Mouse (Mus musculus) small intestine, adult 2 months (tissue): ENCODE data around the gene Cenpa. TPM values are rescaled to one million over a fixed set of nuclear protein-coding genes. Genes with fewer than 3 reads are reported as not detected.

Experiments used
- H3K27ac ChIP-seq: fragments of 200-500 bp; 2 replicates; pipeline ENCODE4 v1.5.1; 2012; ENCODE audit warnings: low read depth, low read length, control low read depth, inconsistent platforms; ENCODE audit not compliant: insufficient read depth
- H3K27me3 ChIP-seq: fragments of 200-500 bp; 2 replicates; pipeline ENCODE4 v1.6.1; 2012; ENCODE audit warnings: mild to moderate bottlenecking, moderate library complexity, low read length, inconsistent platforms; ENCODE audit not compliant: control insufficient read depth, insufficient read depth
- H3K36me3 ChIP-seq: fragments of 200-500 bp; 2 replicates; pipeline ENCODE4 v1.6.1; 2012; ENCODE audit warnings: mild to moderate bottlenecking, low read length, control low read depth, inconsistent platforms; ENCODE audit not compliant: control insufficient read depth, insufficient read depth
- H3K4me1 ChIP-seq: fragments of 200-500 bp; 2 replicates; pipeline ENCODE4 v1.6.1; 2012; ENCODE audit warnings: low read length, inconsistent platforms, mixed read lengths; ENCODE audit not compliant: control insufficient read depth, insufficient read depth, insufficient read length
- H3K4me3 ChIP-seq: fragments of 200-500 bp; 2 replicates; pipeline ENCODE4 v1.5.1; 2012; ENCODE audit warnings: low read depth, mild to moderate bottlenecking, control low read depth, inconsistent platforms, low read length, moderate library complexity
- CTCF ChIP-seq: fragments of 200-500 bp; IDR thresholded peaks from 2 replicates; pipeline ENCODE4 v1.5.1; 2012; ENCODE audit warnings: low read depth, mild to moderate bottlenecking, control low read depth, inconsistent platforms, low read length, moderate library complexity, mixed read lengths; ENCODE audit not compliant: insufficient replicate concordance, insufficient read length; ENCODE audit errors: extremely low read depth
- POLR2A ChIP-seq: fragments of 200-500 bp; IDR thresholded peaks from 2 replicates; pipeline ENCODE4 v1.6.1; 2012; ENCODE audit warnings: low read depth, mild to moderate bottlenecking, control low read depth, inconsistent platforms, low read length, moderate library complexity
- WGBS: fragments of 180-500 bp; shearing (Covaris S2); methylation state at CpG from one replicate; pipeline ENCODE4 v1.1.7; 2018; 5-methylcytosine and 5-hydroxymethylcytosine counted together
- polyA plus RNA-seq: library from polyadenylated mRNA; depleted of rRNA; stranded (reverse); fragments of >200 nt; gene quantifications from 2 replicates; pipeline ENCODE4 v1.2.3, GENCODE M21; 2012

Cenpa gene
- polyA plus RNA-seq, 1 experiment: 33.0 TPM

GRCm38 (mm10) chr5:30701866-30702265 is 35.3 kb downstream of the Cenpa start:
- no peak overlapping the region for H3K27ac ChIP-seq
- WGBS: 51% methylated on average over 3 of the region's 3 CpGs
- H3K4me1 ChIP-seq: no peaks in the 10 kb centered on the region
- H3K4me3 ChIP-seq: no peak overlapping the region
- H3K36me3 ChIP-seq: no peaks in the 10 kb centered on the region
- H3K27me3 ChIP-seq: peaks cover 3% of the 10 kb centered on the region; the same call in 1 of the 2 replicates
- TF ChIP-seq POLR2A (no peak), CTCF (no peak)

- Histone ChIP-seq H3K27ac (no peak overlapping the region), H3K4me1 (peaks cover 20% of the 10 kb centered on the region), H3K27me3 (peaks cover 32% of the 10 kb centered on the region), H3K36me3 (no peaks in the 10 kb centered on the region), H3K4me3 (no peak overlapping the region)
- peak; percentile 88; the same call in 1 of the 2 replicates for TF ChIP-seq CTCF
- no peak for TF ChIP-seq POLR2A
- 7% methylated on average over 13 of the region's 13 CpGs for WGBS
Observed at GRCm38 (mm10) chr5:30709744-30710383, 43.3 kb downstream of the Cenpa start.

- Histone ChIP-seq H3K27me3 (peaks cover 35% of the 10 kb centered on the region), H3K36me3 (no peaks in the 10 kb centered on the region), H3K27ac (no peak overlapping the region), H3K4me1 (peaks cover 20% of the 10 kb centered on the region), H3K4me3 (no peak overlapping the region)
- 34% methylated on average over 8 of the region's 8 CpGs for WGBS
- TF ChIP-seq CTCF (no peak), POLR2A (no peak)
Observed at GRCm38 (mm10) chr5:30710486-30710885, 43.9 kb downstream of the Cenpa start.

- Histone ChIP-seq H3K27ac (no peak within 1 kb of the TSS), H3K36me3 (no peaks in the 10 kb centered on the region), H3K4me1 (peaks cover 20% of the 10 kb centered on the region), H3K4me3 (peak within 1 kb of the TSS; percentile 60), H3K27me3 (peaks cover 35% of the 10 kb centered on the region)
- 2% methylated on average over 68 of the region's 71 CpGs for WGBS
- no peak for TF ChIP-seq CTCF
- no peak for TF ChIP-seq POLR2A
Observed at GRCm38 (mm10) chr5:30711147-30712001, 44.8 kb downstream of the Cenpa start, which contains the start of gene Dpysl5. TSS of gene Dpysl5 (plus strand) at chr5:30711564.

- H3K4me1 ChIP-seq: peaks cover 20% of the 10 kb centered on the region
- no peak overlapping the region for H3K27ac ChIP-seq
- TF ChIP-seq CTCF (no peak), POLR2A (no peak)
- H3K36me3 ChIP-seq: no peaks in the 10 kb centered on the region
- H3K27me3 ChIP-seq: peaks cover 35% of the 10 kb centered on the region
- H3K4me3 ChIP-seq: peak overlapping the region; percentile 60
- 1% methylated on average over 14 of the region's 14 CpGs for WGBS
Observed at GRCm38 (mm10) chr5:30712002-30712390, 45.4 kb downstream of the Cenpa start.

- H3K4me3 ChIP-seq: peak overlapping the region; percentile 60
Observed at GRCm38 (mm10) chr5:30712441-30713298, 46.1 kb downstream of the Cenpa start.

More at GRCm38 (mm10) chr5:30712441-30713298, 46.1 kb downstream of the Cenpa start:
- no peak overlapping the region for H3K27ac ChIP-seq
- 2% methylated on average over 43 of the region's 43 CpGs for WGBS
- H3K27me3 ChIP-seq: peaks cover 35% of the 10 kb centered on the region
- peaks cover 20% of the 10 kb centered on the region for H3K4me1 ChIP-seq
- TF ChIP-seq POLR2A (no peak), CTCF (no peak)
- no peaks in the 10 kb centered on the region for H3K36me3 ChIP-seq
